Mouse (Mus musculus) left cerebral cortex, adult 8-10 months (tissue): Measurements from ENCODE around the gene Fam71a. TPM values are rescaled to one million over a fixed set of nuclear protein-coding genes. Genes with fewer than 3 reads are reported as not detected.
"Not testable (repeated sequence)": the region's sequence is repeated elsewhere in the genome, so short reads cannot be mapped to it uniquely, and the experiment has no call there.

Source experiments
- DNase-seq, 2 experiments: peaks; one replicate each; pipeline ENCODE4 v3.0.0; 2022; ENCODE audit warnings: low spot score in 2 of 2
- total RNA-seq, 4 experiments: library from RNA; stranded (reverse); gene quantifications; 2 replicates each; pipeline ENCODE4 v1.2.4; 2022

Fam71a gene
- total RNA-seq, 4 experiments from 2014 or later: not detected

GRCm38 (mm10) chr1:191182431-191183162, 18.0 kb upstream of the Fam71a start:
- no peak for DNase-seq

DNA sequence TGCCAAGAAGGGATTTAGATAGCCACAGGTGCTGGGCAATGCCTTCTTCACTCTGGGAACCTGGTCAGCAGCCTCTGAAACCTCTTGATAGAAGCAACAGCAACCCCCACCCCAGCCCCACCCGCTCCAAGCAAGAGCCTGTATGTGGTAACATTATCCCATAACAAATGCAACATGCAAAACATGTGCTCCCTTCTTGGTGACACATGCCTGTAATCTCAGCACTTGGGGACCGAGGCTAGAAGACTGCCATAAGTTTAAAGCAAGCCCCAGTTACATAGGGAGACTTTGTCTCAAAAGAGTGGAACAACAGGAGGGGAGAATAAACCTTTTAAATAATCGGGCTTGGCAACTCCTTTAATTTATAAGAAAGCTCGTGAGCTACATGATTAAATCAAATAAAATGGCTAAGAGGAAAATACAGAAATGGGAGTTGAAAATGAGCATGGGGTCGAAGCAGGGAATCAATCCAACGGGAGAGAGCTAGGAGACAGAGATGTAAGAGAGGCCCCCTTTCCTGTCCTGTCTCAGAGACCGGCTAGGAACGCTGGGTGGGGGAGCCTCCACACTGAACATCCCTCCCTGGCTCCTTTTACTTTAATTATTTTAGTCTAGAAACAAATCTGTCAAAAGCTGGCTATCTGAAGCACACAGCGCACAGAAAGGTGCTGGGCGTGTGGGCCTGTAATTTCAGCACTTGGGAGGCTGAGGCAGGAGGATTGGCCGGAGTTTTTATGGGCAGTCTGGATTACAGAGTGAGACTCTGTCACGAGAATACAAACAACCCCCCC, 17.0 kb upstream of the Fam71a start:
- no peak for DNase-seq

DNA sequence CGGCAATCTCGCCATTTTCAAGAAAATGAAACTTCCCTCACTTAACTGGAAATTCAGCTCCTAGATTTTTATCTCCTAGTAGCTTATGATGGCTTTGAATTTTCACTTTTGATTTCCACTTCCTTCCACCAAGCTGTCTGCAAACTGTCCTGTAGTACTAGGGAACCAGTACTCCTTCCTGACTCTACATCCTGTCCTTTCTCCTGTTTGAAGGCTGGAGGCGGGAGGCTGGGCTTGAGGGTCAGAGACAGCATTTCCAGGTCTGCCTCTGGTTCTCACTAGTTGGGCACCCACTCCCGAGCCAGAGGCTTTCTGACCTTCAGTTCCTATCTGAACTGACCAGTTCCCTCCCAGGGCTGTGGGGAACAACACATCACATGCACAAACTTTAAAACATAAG, 15.8 kb upstream of the Fam71a start:
- no peak for DNase-seq

GRCm38 (mm10) chr1:191179846-191180245, 15.2 kb upstream of the Fam71a start:
- no peak for DNase-seq

GRCm38 (mm10) chr1:191178511-191179188, 14.0 kb upstream of the Fam71a start:
- no peak for DNase-seq

DNA sequence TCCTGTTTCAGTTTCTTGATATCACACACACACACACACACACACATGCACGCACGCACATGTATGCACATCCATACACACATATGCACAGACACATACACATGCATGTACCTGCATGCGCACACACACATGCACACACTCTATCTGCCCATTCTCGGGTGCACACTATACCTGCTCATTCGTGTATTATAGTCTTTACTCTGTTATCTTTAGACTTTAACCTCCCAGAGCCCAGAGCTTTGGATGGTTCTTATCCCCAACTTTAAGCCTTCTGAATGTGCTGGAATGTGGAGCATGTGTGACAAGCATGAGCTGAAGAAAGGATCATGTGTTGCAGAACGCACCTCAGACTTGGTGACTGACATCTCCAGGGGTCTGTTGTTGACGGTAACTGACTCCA, 12.3 kb upstream of the Fam71a start:
- no peak for DNase-seq

DNA sequence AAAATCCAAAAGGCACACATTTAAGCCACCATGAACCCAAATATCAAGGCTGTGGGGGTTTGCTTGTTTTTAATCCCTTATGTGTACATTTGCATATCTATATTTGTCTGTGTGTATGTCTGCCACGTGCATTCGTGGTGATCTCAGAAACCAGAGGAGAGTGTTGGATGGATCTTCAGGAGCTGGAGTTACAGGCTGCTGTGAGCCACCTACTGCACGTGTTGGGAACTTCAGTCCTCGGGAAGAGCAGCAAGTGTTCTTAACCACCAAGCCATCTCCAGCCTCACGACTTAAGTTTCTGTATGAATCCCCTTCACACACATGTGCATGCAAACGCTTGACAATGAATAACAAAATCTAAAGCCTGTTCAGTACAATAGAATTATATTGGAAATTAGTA, 7.9 kb upstream of the Fam71a start:
- DNase-seq: peak; percentile 10 to 24

DNA sequence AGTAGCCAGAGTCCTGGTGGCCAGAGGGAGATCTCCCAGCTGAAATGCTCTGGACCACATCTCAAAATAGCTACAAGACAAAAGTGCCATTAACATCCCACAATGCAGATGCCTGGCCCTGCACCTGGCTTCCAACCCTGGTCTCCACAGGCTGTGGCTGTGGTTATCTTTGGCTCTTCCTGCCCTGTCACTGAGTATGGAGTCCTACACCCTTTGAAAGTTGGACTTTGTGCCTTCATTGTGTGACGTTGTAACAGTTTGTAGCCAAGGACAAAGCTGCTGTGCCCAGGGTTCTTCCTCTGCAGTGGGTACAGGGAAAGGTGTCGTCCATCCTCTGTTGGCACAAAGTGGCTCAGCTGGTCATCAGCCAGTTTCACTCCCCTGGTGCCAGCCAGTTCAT, 5.8 kb upstream of the Fam71a start:
- no peak for DNase-seq

- DNase-seq: no peak
These were observed 1.6 kb upstream of the Fam71a start for GRCm38 (mm10) chr1:191166189-191166588.

DNA sequence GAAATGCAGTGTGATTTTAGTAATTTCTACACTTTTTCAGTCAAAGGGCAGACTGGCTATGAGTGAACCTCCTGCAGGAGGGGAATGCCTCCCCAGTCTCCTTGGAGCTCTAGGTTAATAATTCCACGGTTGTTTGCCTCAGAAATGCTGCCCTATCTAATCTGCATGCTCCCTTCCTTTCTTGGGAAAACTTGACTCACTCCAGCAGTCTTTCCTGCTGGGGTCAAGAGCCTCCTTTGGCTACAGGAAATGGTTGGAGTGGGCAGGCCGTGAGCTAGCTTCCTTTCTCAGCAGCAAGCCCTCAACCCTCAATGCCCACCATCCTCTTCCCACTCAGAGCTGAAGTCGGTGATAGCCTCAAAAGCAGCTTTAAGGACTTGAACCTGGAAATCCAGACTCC, 10.3 kb downstream of the Fam71a start:
- no peak for DNase-seq

DNA sequence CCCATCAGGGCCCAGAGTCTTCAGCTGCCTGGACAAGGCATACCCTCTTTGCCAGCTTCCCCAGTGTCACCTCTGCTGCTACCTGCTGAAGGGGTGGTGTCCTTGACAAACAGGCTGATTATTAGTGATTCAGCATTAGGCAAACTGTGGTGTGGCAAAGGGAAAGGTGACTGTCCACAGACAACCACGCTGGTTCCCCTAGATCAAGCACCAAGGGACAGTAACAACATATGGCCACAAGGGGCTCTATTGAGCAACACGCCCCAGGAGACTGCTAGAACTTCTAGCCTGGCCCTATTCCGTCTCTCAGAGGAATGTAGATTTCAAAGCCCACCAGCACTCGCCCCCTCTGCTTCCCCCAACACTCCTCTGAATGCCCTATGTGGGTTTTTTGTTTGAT, 11.6 kb downstream of the Fam71a start:
- DNase-seq: peak in 1 of 2 experiments; percentile 28

DNA sequence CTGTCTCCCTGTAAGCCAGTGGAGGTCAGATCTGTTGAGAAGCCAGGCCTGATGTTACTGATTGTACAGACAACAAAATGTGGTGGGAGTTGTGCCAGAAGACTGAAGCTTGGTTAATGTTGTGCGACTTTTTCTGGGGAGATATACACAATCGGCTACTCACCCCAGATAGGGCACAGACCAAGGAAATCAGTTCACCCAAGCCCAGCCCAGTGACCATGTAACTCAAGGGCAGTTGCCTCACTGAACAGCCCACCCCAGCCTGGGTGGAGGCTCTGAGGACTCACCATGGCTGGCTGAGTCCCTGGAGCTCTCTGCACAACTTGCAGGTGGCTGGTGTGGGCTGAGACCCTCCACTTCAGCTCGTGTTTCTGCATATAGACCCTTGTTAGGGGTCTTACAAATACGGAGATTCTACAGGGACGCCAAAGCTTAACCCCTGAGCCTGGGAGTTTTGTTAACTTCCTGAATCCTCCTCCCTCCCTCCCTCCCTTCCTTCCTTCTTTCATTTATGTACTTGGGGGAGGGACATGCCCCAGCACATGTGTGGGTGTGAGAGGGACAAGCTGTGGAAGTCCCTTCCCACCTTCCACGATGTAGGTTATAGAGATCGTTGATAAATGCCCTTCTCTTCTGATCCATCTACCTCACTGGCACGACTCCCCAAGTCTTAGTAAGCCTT, 13.6 kb downstream of the Fam71a start:
- no peak for DNase-seq

GRCm38 (mm10) chr1:191149489-191149888, 15.1 kb downstream of the Fam71a start:
- not testable (repeated sequence) for DNase-seq

GRCm38 (mm10) chr1:191140983-191141382, 23.6 kb downstream of the Fam71a start:
- no peak for DNase-seq

GRCm38 (mm10) chr1:191138874-191139495, 25.6 kb downstream of the Fam71a start:
- DNase-seq: no peak

DNA sequence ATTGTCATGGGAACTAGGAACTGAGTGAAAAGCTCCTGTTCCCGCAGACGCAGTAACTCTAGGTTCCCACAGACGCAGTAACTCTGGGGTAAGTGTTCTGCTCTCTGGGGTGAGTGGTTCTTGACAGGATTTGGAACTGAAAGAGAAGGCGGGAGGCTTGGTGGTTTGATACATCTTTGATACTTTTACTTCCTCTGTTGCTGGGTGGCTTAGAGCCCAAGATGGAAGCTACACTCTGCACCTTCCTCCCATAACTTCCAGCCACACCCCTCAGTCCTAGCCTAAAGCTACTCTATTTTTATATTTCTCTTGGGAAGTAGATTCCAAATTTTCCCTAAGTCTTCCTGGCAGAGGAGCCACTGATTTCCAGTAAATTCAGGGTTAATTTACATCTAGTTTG, 26.2 kb downstream of the Fam71a start:
- no peak for DNase-seq

GRCm38 (mm10) chr1:191135406-191135805, 29.2 kb downstream of the Fam71a start:
- no peak for DNase-seq

DNA sequence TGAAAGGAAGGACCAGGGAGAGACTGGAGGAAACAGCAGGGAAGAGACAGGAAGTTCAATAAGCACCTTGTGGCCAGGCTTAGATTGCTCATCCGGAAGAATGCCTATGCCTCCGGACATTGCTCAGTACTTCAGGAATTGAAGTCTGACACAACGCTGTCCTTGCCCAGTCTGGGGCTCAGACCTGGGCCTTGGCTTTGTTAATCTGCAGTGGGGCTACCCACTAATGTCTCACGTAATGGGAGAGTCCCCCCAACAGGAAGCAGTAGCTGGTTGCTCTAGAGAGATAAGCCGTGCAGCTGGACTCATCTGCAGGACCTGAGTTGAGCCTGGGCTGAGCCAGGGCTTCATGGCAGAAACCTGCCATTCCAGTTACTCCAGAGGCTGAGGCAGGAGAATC, 31.7 kb downstream of the Fam71a start:
- no peak for DNase-seq

GRCm38 (mm10) chr1:191132240-191132639, 32.4 kb downstream of the Fam71a start:
- no peak for DNase-seq

GRCm38 (mm10) chr1:191131692-191132091, 32.9 kb downstream of the Fam71a start:
- no peak for DNase-seq
